Mouse (Mus musculus): ENCODE measurements at regions not wholly inside any gene's neighbourhood (a gene's known extent, or its start where the extent isn't known, plus 50 kb on each side); places are given as distances from the start of the nearest gene placed in this dataset.

- no peak for ATAC-seq (ENCODE audit: low read depth)
- Histone ChIP-seq H3K27me3 (ENCODE audit: control insufficient read depth, insufficient read depth, low read depth, low read length) (no peaks in the 10 kb centered on the region), H3K36me3 (ENCODE audit: control insufficient read depth, insufficient read depth, low read length) (no peaks in the 10 kb centered on the region), H3K27ac (ENCODE audit: low read length) (no peak overlapping the region), H3K9ac (ENCODE audit: low read length) (no peak overlapping the region), H3K4me3 (ENCODE audit: low read length) (no peak overlapping the region), H3K4me1 (replicated peaks; ENCODE audit: control insufficient read depth, insufficient read depth, low read length) (no peaks in the 10 kb centered on the region), H3K9me3 (ENCODE audit: control insufficient read depth, low read length) (no peaks in the 10 kb centered on the region), H3K4me2 (ENCODE audit: low read depth, low read length) (no peak overlapping the region)
- 67% methylated on average over 3 of the region's 3 CpGs for WGBS
These were observed 199.5 kb downstream of the Plpp3 start for GRCm38 (mm10) chr4:105356616-105357015.

GRCm38 (mm10) chr4:105358725-105359124 lies 201.6 kb downstream of the Plpp3 start:
- H3K9ac ChIP-seq (ENCODE audit: low read length), result no peak overlapping the region
- H3K27ac ChIP-seq (ENCODE audit: low read length), result 0 out of 2 replicates have a peak overlapping the region, but pooled peaks have one; percentile 27
- H3K27me3 ChIP-seq (ENCODE audit: control insufficient read depth, insufficient read depth, low read depth, low read length), result no peaks in the 10 kb centered on the region
- 25% methylated on average over 2 of the region's 2 CpGs for WGBS
- no peaks in the 10 kb centered on the region for H3K9me3 ChIP-seq (ENCODE audit: control insufficient read depth, low read length)
- ATAC-seq (ENCODE audit: low read depth), result peak; percentile 82
- no peaks in the 10 kb centered on the region for H3K4me1 ChIP-seq (replicated peaks; ENCODE audit: control insufficient read depth, insufficient read depth, low read length)
- no peak overlapping the region for H3K4me3 ChIP-seq (ENCODE audit: low read length)
- no peak overlapping the region for H3K4me2 ChIP-seq (ENCODE audit: low read depth, low read length)
- no peaks in the 10 kb centered on the region for H3K36me3 ChIP-seq (ENCODE audit: control insufficient read depth, insufficient read depth, low read length)

DNA sequence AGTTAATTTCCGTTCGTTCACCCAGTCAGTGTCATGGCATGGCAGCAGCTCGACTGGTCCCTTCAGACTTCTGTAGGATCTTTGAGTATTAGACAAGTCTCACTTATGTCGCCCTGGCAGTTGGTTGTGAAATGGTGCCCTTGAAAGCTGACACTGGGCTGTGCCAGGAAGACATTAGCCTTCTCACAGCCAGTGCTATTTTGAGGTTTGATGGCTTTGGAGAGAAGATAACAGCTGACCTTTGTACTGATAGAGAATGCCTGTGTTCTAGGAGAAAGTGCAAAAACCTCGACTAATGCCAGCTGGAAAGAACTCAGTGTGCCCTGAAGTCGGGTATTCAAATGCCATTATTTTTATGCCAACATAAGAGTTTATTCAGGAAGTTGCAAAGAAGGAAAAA lies 207.3 kb downstream of the Plpp3 start:
- H3K27ac ChIP-seq (ENCODE audit: low read length), result peak overlapping the region; percentile 28
- peaks cover 11% of the 10 kb centered on the region; the same call in 1 of the 2 replicates for H3K4me1 ChIP-seq (replicated peaks; ENCODE audit: control insufficient read depth, insufficient read depth, low read length)
- no peaks in the 10 kb centered on the region for H3K9me3 ChIP-seq (ENCODE audit: control insufficient read depth, low read length)
- no peaks in the 10 kb centered on the region for H3K27me3 ChIP-seq (ENCODE audit: control insufficient read depth, insufficient read depth, low read depth, low read length)
- peak; percentile 29; the same call in 1 of the 2 replicates for ATAC-seq (ENCODE audit: low read depth)
- no peaks in the 10 kb centered on the region for H3K36me3 ChIP-seq (ENCODE audit: control insufficient read depth, insufficient read depth, low read length)
- WGBS, result 47% methylated on average over 6 of the region's 6 CpGs
- no peak overlapping the region for H3K9ac ChIP-seq (ENCODE audit: low read length)
- no peak overlapping the region for H3K4me3 ChIP-seq (ENCODE audit: low read length)
- H3K4me2 ChIP-seq (ENCODE audit: low read depth, low read length), result no peak overlapping the region

DNA sequence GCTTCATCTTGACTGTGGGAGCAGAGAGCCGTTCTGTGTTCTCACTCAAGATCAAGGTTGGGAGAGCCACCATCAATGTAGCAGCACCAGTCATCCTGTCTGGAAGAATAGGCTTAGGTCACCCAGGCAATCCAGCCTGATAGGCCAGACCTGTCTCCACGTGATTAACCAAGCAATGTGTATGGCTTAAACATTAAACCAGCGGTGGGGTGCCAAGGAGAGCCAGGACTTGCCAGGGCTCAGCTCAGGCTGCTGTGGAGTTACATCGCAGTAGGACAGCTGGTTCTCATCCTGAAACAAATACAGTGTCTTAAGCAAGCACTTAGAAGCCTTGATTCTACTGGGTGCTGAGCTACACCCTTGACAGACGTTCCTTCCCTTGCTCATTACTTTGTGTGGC lies 207.9 kb downstream of the Plpp3 start:
- Histone ChIP-seq H3K27ac (ENCODE audit: low read length) (peak overlapping the region; percentile 28), H3K4me3 (ENCODE audit: low read length) (no peak overlapping the region), H3K4me1 (replicated peaks; ENCODE audit: control insufficient read depth, insufficient read depth, low read length) (peaks cover 11% of the 10 kb centered on the region; the same call in 1 of the 2 replicates), H3K9ac (ENCODE audit: low read length) (no peak overlapping the region), H3K36me3 (ENCODE audit: control insufficient read depth, insufficient read depth, low read length) (no peaks in the 10 kb centered on the region), H3K9me3 (ENCODE audit: control insufficient read depth, low read length) (no peaks in the 10 kb centered on the region), H3K27me3 (ENCODE audit: control insufficient read depth, insufficient read depth, low read depth, low read length) (no peaks in the 10 kb centered on the region), H3K4me2 (ENCODE audit: low read depth, low read length) (no peak overlapping the region)
- WGBS, result 29% methylated on average over 5 of the region's 5 CpGs
- peak; percentile 95 for ATAC-seq (ENCODE audit: low read depth)

- Histone ChIP-seq H3K27ac (ENCODE audit: low read length) (no peak overlapping the region), H3K9me3 (ENCODE audit: control insufficient read depth, low read length) (no peaks in the 10 kb centered on the region), H3K36me3 (ENCODE audit: control insufficient read depth, insufficient read depth, low read length) (no peaks in the 10 kb centered on the region), H3K27me3 (ENCODE audit: control insufficient read depth, insufficient read depth, low read depth, low read length) (no peaks in the 10 kb centered on the region), H3K4me3 (ENCODE audit: low read length) (no peak overlapping the region), H3K4me1 (replicated peaks; ENCODE audit: control insufficient read depth, insufficient read depth, low read length) (no peaks in the 10 kb centered on the region), H3K4me2 (ENCODE audit: low read depth, low read length) (no peak overlapping the region), H3K9ac (ENCODE audit: low read length) (no peak overlapping the region)
- WGBS, result 36% methylated on average over 5 of the region's 5 CpGs
- ATAC-seq (ENCODE audit: low read depth), result no peak
These were observed 219.4 kb downstream of the Plpp3 start for GRCm38 (mm10) chr4:105376591-105376990.

DNA sequence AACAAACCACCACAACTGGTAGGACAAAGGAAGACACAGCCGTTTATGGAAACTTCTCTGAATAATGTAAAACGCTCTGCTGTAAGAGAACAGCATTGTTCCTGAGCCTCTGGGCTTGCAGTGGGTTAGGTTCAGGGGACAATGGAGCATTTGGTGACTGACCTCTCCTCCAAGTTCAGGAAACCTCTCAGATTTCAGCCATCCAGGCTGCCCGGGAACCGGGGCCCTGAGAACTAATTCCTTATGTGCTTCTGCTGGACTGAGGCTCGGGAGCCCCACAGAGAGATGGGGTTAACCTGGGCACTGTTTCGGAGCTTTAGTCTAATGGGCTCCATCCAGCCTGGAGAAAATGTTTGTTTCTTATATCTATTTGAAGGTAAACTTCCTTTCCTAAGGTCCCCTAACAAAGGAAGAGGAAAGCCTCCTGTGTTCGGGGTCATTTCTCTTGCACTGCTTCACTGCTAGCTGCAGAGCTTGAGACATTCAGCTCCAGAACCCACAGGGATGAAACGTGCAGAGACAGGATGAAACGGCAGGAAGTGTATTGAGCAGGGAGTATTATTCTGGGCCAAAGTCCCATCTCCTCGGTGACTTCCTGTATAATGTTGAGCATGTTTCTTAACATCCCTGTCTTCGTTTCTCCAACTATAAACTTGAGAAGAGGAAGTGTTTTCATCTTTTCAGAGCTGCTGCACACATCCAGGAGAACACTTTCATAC lies 220.5 kb downstream of the Plpp3 start:
- H3K9me3 ChIP-seq (ENCODE audit: control insufficient read depth, low read length), result no peaks in the 10 kb centered on the region
- no peak overlapping the region for H3K4me3 ChIP-seq (ENCODE audit: low read length)
- WGBS, result 53% methylated on average over 11 of the region's 11 CpGs
- peak overlapping the region; percentile 48 for H3K27ac ChIP-seq (ENCODE audit: low read length)
- no peaks in the 10 kb centered on the region for H3K27me3 ChIP-seq (ENCODE audit: control insufficient read depth, insufficient read depth, low read depth, low read length)
- H3K4me2 ChIP-seq (ENCODE audit: low read depth, low read length), result no peak overlapping the region
- H3K4me1 ChIP-seq (replicated peaks; ENCODE audit: control insufficient read depth, insufficient read depth, low read length), result no peaks in the 10 kb centered on the region
- no peaks in the 10 kb centered on the region for H3K36me3 ChIP-seq (ENCODE audit: control insufficient read depth, insufficient read depth, low read length)
- peak; percentile 61; the same call in 1 of the 2 replicates for ATAC-seq (ENCODE audit: low read depth)
- H3K9ac ChIP-seq (ENCODE audit: low read length), result no peak overlapping the region

DNA sequence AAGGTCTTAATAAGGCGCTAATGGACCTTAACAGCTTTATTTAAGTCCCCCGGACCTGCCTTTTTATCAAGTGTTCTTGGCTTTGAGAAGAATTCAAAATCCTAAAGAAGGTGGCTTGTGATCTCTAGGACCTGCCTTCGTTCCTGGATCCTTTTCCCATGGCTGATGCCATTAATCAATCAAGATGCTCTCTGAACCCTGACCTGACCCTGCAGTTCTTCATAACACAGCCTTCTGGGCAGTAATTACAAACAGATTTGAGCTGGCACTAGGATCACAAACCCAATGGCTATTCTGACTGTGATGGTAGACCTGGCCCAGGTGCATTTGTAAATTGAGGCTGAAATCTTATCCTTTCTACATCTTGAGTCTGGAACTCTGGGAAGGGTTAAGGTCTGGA lies 227.7 kb downstream of the Plpp3 start:
- no peak for ATAC-seq (ENCODE audit: low read depth)
- Histone ChIP-seq H3K4me3 (ENCODE audit: low read length) (no peak overlapping the region), H3K36me3 (ENCODE audit: control insufficient read depth, insufficient read depth, low read length) (no peaks in the 10 kb centered on the region), H3K9ac (ENCODE audit: low read length) (no peak overlapping the region), H3K9me3 (ENCODE audit: control insufficient read depth, low read length) (no peaks in the 10 kb centered on the region), H3K4me1 (replicated peaks; ENCODE audit: control insufficient read depth, insufficient read depth, low read length) (no peaks in the 10 kb centered on the region), H3K27ac (ENCODE audit: low read length) (no peak overlapping the region), H3K27me3 (ENCODE audit: control insufficient read depth, insufficient read depth, low read depth, low read length) (no peaks in the 10 kb centered on the region), H3K4me2 (ENCODE audit: low read depth, low read length) (no peak overlapping the region)
- 61% methylated on average over 3 of the region's 3 CpGs for WGBS

DNA sequence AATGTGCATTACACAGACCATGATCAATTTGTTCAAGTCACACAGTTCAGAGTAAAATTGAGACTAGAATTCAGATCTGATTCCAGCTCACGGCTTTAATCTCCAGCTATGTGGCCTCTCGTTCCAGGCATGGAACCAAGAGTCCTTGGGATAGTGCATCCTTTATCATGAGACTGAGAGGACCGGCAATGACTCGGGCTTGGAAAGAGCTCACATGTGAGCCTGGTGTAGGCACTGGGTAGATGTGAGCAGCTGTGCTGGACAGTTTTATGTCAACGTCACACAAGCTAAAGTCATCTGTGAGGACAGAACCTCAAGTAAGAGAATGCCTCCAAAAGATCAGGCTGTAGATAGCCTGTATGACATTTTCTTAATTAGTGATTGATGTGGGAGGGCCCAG lies 228.3 kb downstream of the Plpp3 start:
- no peak overlapping the region for H3K9ac ChIP-seq (ENCODE audit: low read length)
- no peak overlapping the region for H3K4me3 ChIP-seq (ENCODE audit: low read length)
- H3K27me3 ChIP-seq (ENCODE audit: control insufficient read depth, insufficient read depth, low read depth, low read length), result no peaks in the 10 kb centered on the region
- H3K27ac ChIP-seq (ENCODE audit: low read length), result no peak overlapping the region
- 84% methylated on average over 5 of the region's 5 CpGs for WGBS
- H3K4me1 ChIP-seq (replicated peaks; ENCODE audit: control insufficient read depth, insufficient read depth, low read length), result no peaks in the 10 kb centered on the region
- H3K9me3 ChIP-seq (ENCODE audit: control insufficient read depth, low read length), result no peaks in the 10 kb centered on the region
- no peaks in the 10 kb centered on the region for H3K36me3 ChIP-seq (ENCODE audit: control insufficient read depth, insufficient read depth, low read length)
- no peak for ATAC-seq (ENCODE audit: low read depth)
- H3K4me2 ChIP-seq (ENCODE audit: low read depth, low read length), result no peak overlapping the region

- Histone ChIP-seq H3K27me3 (ENCODE audit: control insufficient read depth, insufficient read depth, low read depth, low read length) (no peaks in the 10 kb centered on the region), H3K36me3 (ENCODE audit: control insufficient read depth, insufficient read depth, low read length) (no peaks in the 10 kb centered on the region), H3K9ac (ENCODE audit: low read length) (no peak overlapping the region), H3K9me3 (ENCODE audit: control insufficient read depth, low read length) (no peaks in the 10 kb centered on the region), H3K4me2 (ENCODE audit: low read depth, low read length) (no peak overlapping the region), H3K4me1 (replicated peaks; ENCODE audit: control insufficient read depth, insufficient read depth, low read length) (peaks cover 9% of the 10 kb centered on the region), H3K4me3 (ENCODE audit: low read length) (no peak overlapping the region), H3K27ac (ENCODE audit: low read length) (no peak overlapping the region)
- 16% methylated on average over 5 of the region's 5 CpGs for WGBS
- ATAC-seq (ENCODE audit: low read depth), result peak; percentile 54
These were observed 233.2 kb downstream of the Plpp3 start for GRCm38 (mm10) chr4:105390378-105390777.
